Comparison of ENCODE assay signal across 16 mouse cellular contexts in genomic region chr11:104292443-104293220, GRCm38 (mm10).
DNase-seq lines count a peak whose midpoint lies in the region; ATAC-seq and TF ChIP-seq lines count a peak whose summit lies in the region.
"Had no signal": no experiment of that assay in that cellular context is flagged by ENCODE, and none has a peak within 500 bp of the region (broad histone marks: within the 10 kb centered on the region; RNA-seq: fewer than 3 reads in every experiment).

No protein-coding gene starts in this region.

- DNase-seq in liver, embryonic 11.5 days (ENCODE audit: low spot score), result no peak
- DNase-seq in liver, result no peak
- DNase-seq in liver, embryonic 14.5 days (ENCODE audit: low read depth in 3 of 3, low spot score in 3 of 3), result no peak
- no peak for DNase-seq in stomach, postnatal 0 days (ENCODE audit: low spot score)
- DNase-seq in spleen, adult 12 weeks (ENCODE audit: low spot score), result no peak
- DNase-seq: adrenal gland, postnatal 36 days; cerebellum, postnatal 25 days; heart, adult 2 months had no signal

- TF ChIP-seq CTCF in liver, embryonic 14.5 days (IDR thresholded peaks at IDR 0.05; ENCODE audit: low read depth), result no peak
- no peak for TF ChIP-seq CTCF in stomach, postnatal 0 days (IDR thresholded peaks at IDR 0.05; ENCODE audit: low read depth)

- H3K4me3 ChIP-seq in liver, embryonic 11.5 days (ENCODE audit: low read depth, low read length), result no peak overlapping the region
- H3K4me3 ChIP-seq in erythroblast, embryonic 14.5 days (replicated peaks), result peak overlapping the region; percentile 33
- H3K4me3 ChIP-seq in liver, embryonic 14.5 days (ENCODE audit: insufficient read depth in 1 of 2, low read depth in 2 of 2, low read length in 2 of 2), result 0 out of 4 replicates have a peak overlapping the region, but pooled peaks of 1 of the 2 experiments have one; percentile 18
- H3K4me3 ChIP-seq in stomach, postnatal 0 days (ENCODE audit: low read depth, low read length), result no peak overlapping the region
- H3K4me3 ChIP-seq: heart, adult 2 months; kidney, embryonic 15.5 days; limb, embryonic 12.5 days had no signal

- peak overlapping the region; percentile 46 for H3K4me2 ChIP-seq in liver, embryonic 11.5 days
- peak overlapping the region; percentile 38 for H3K4me2 ChIP-seq in liver, embryonic 14.5 days (ENCODE audit: low read depth)
- no peak overlapping the region for H3K4me2 ChIP-seq in stomach, postnatal 0 days (replicated peaks; ENCODE audit: low read depth)
- H3K4me2 ChIP-seq: kidney, embryonic 15.5 days; limb, embryonic 12.5 days had no signal

- no peak for TF ChIP-seq EP300 in liver, embryonic 14.5 days (IDR thresholded peaks at IDR 0.05; ENCODE audit: low read depth)
- no peak for TF ChIP-seq EP300 in stomach, postnatal 0 days (optimal IDR thresholded peaks at IDR 0.05)

- no peaks in the 10 kb centered on the region for H3K36me3 ChIP-seq in liver, embryonic 11.5 days (ENCODE audit: control insufficient read depth, insufficient read depth, low read length)
- H3K36me3 ChIP-seq in erythroblast, embryonic 14.5 days (ENCODE audit: control insufficient read depth), result no peaks in the 10 kb centered on the region; the same call in 1 of the 2 replicates
- no peaks in the 10 kb centered on the region for H3K36me3 ChIP-seq in liver, embryonic 14.5 days (replicated peaks; ENCODE audit: control insufficient read depth, insufficient read depth, low read depth)
- no peaks in the 10 kb centered on the region for H3K36me3 ChIP-seq in stomach, postnatal 0 days (ENCODE audit: control insufficient read depth, insufficient read depth, low read length)
- H3K36me3 ChIP-seq: kidney, embryonic 15.5 days; limb, embryonic 12.5 days had no signal

- H3K4me1 ChIP-seq in liver, embryonic 11.5 days (replicated peaks; ENCODE audit: control insufficient read depth, insufficient read depth, low read length), result peaks cover 40% of the 10 kb centered on the region
- peaks cover 59% of the 10 kb centered on the region for H3K4me1 ChIP-seq in erythroblast, embryonic 14.5 days (ENCODE audit: control insufficient read depth)
- H3K4me1 ChIP-seq in liver, embryonic 14.5 days (replicated peaks; ENCODE audit: control insufficient read depth in 2 of 2, insufficient read depth in 2 of 2, low read length in 1 of 2), result peaks cover 30 to 38% of the 10 kb centered on the region in 2 experiments
- peaks cover 2% of the 10 kb centered on the region; the same call in 1 of the 2 replicates for H3K4me1 ChIP-seq in stomach, postnatal 0 days (replicated peaks; ENCODE audit: control insufficient read depth, insufficient read depth)

- ATAC-seq in liver, embryonic 11.5 days (replicated peaks; ENCODE audit: low FRiP score), result peak; percentile 30
- peak; percentile 22; the same call in 1 of the 2 replicates for ATAC-seq in liver, embryonic 14.5 days (ENCODE audit: insufficient read depth)
- no peak for ATAC-seq in stomach, postnatal 0 days (ENCODE audit: low FRiP score, low TSS enrichment)
- no peak for ATAC-seq in activated CD4-positive, CD25-positive, alpha-beta regulatory T cell, adult 4 months
- ATAC-seq in frontal cortex, adult (ENCODE audit: low TSS enrichment), result no peak
- ATAC-seq: hindbrain, embryonic 16.5 days; lung, postnatal 0 days had no signal

- WGBS in liver, embryonic 11.5 days, result 61% methylated on average over 7 of the region's 7 CpGs
- 46% methylated on average over 7 of the region's 7 CpGs for whole genome bisulfite sequencing in liver, embryonic 14.5 days (ENCODE audit: insufficient replicate concordance)
- 86% methylated on average over 7 of the region's 7 CpGs for WGBS in stomach, postnatal 0 days

- peak overlapping the region; percentile 34 for H3K9ac ChIP-seq in liver, embryonic 11.5 days (ENCODE audit: low read depth, low read length)
- H3K9ac ChIP-seq in liver, embryonic 14.5 days (replicated peaks), result no peak overlapping the region
- no peak overlapping the region for H3K9ac ChIP-seq in stomach, postnatal 0 days (ENCODE audit: low read length)
- H3K9ac ChIP-seq: kidney, embryonic 15.5 days; limb, embryonic 12.5 days had no signal

- no peaks in the 10 kb centered on the region for H3K27me3 ChIP-seq in liver, embryonic 11.5 days (replicated peaks; ENCODE audit: control insufficient read depth, insufficient read depth, low read length)
- no peaks in the 10 kb centered on the region for H3K27me3 ChIP-seq in erythroblast, embryonic 14.5 days (ENCODE audit: control insufficient read depth)
- H3K27me3 ChIP-seq in liver, embryonic 14.5 days (ENCODE audit: control insufficient read depth, insufficient read depth, low read length), result no peaks in the 10 kb centered on the region
- H3K27me3 ChIP-seq in stomach, postnatal 0 days (ENCODE audit: control insufficient read depth, insufficient read depth, low read length), result no peaks in the 10 kb centered on the region
- H3K27me3 ChIP-seq: kidney, embryonic 15.5 days; limb, embryonic 12.5 days had no signal

- peak overlapping the region; percentile 92 for H3K27ac ChIP-seq in liver, embryonic 11.5 days (ENCODE audit: low read depth, low read length)
- peak overlapping the region; percentile 64 for H3K27ac ChIP-seq in liver, embryonic 14.5 days
- 0 out of 2 replicates have a peak overlapping the region, but pooled peaks have one; percentile 18 for H3K27ac ChIP-seq in stomach, postnatal 0 days (replicated peaks)
- H3K27ac ChIP-seq: heart, adult 2 months; kidney, embryonic 15.5 days; limb, embryonic 12.5 days had no signal

- no peaks in the 10 kb centered on the region for H3K9me3 ChIP-seq in liver, embryonic 11.5 days (ENCODE audit: control insufficient read depth, low read length)
- H3K9me3 ChIP-seq in erythroblast, embryonic 14.5 days (ENCODE audit: control insufficient read depth, low read length), result no peaks in the 10 kb centered on the region
- H3K9me3 ChIP-seq in liver, embryonic 14.5 days (ENCODE audit: control insufficient read depth, low read length), result no peaks in the 10 kb centered on the region
- no peaks in the 10 kb centered on the region for H3K9me3 ChIP-seq in stomach, postnatal 0 days (ENCODE audit: control insufficient read depth, low read length)
- H3K9me3 ChIP-seq: kidney, embryonic 15.5 days; limb, embryonic 12.5 days; megakaryocyte, embryonic 14.5 days had no signal

Comparison
In these comparisons a context has a peak if more than half of its experiments do, and no peak if none do; other contexts are left out.
1. ATAC-seq: peak in liver, embryonic 11.5 days (single experiment) and liver, embryonic 14.5 days (single experiment); none in stomach, postnatal 0 days (single experiment), activated CD4-positive, CD25-positive, alpha-beta regulatory T cell, adult 4 months (single experiment) and frontal cortex, adult (single experiment).
2. H3K27ac ChIP-seq: peak in every context shown above with its lines; median percentile 92 in liver, embryonic 11.5 days; 64 in liver, embryonic 14.5 days; 18 in stomach, postnatal 0 days.